Mouse (Mus musculus) intestine, postnatal 0 days (tissue): Measurements from ENCODE around the gene Pola2. TPM values are rescaled to one million over a fixed set of nuclear protein-coding genes. Genes with fewer than 3 reads are reported as not detected.

Experiments
- ATAC-seq: fragments of 200-750 bp; cut with Nextera tagmentation; 2 replicates; pipeline ENCODE4 v1.8.0; 2017; ENCODE audit warnings: mild to moderate bottlenecking, moderate TSS enrichment, moderate library complexity
- H3K27ac ChIP-seq: fragments of 300-500 bp; sonication (generic); 2 replicates; pipeline ENCODE4 v1.5.1; 2014; ENCODE audit warnings: mild to moderate bottlenecking, low read depth, low read length, moderate library complexity
- H3K27me3 ChIP-seq: fragments of 300-500 bp; sonication (generic); replicated peaks from 2 replicates; pipeline ENCODE4 v1.6.1; 2014; ENCODE audit warnings: low read length, mixed read lengths; ENCODE audit not compliant: control insufficient read depth, insufficient read depth
- H3K36me3 ChIP-seq: fragments of 300-500 bp; sonication (generic); 2 replicates; pipeline ENCODE4 v1.6.1; 2014; ENCODE audit warnings: mild to moderate bottlenecking, moderate library complexity; ENCODE audit not compliant: control insufficient read depth, insufficient read depth
- H3K4me1 ChIP-seq: fragments of 300-500 bp; sonication (generic); replicated peaks from 2 replicates; pipeline ENCODE4 v1.6.1; 2014; ENCODE audit warnings: antibody characterized with exemption, low read length, mixed read lengths; ENCODE audit not compliant: control insufficient read depth, insufficient read depth
- H3K4me2 ChIP-seq: fragments of 300-500 bp; sonication (generic); replicated peaks from 2 replicates; pipeline ENCODE4 v1.6.1; 2014; ENCODE audit warnings: low read depth, mild to moderate bottlenecking, moderate library complexity
- H3K4me3 ChIP-seq: fragments of 300-500 bp; sonication (generic); 2 replicates; pipeline ENCODE4 v1.5.1; 2014; ENCODE audit warnings: low read depth, low read length
- H3K9ac ChIP-seq: fragments of 300-500 bp; sonication (generic); 2 replicates; pipeline ENCODE4 v1.6.1; 2014; ENCODE audit warnings: mild to moderate bottlenecking, low read depth, low read length
- H3K9me3 ChIP-seq: fragments of 300-500 bp; sonication (generic); 2 replicates; pipeline ENCODE4 v1.6.1; 2016; ENCODE audit warnings: mixed run types; ENCODE audit not compliant: control insufficient read depth
- CTCF ChIP-seq: sonication (generic); IDR thresholded peaks from 2 replicates; pipeline ENCODE4 v1.5.1; 2016; ENCODE audit warnings: low read depth, mild to moderate bottlenecking, control low read depth, antibody characterized with exemption, moderate library complexity
- WGBS: fragments of 180-500 bp; shearing (Covaris S2); extraction: QIAGEN DNeasy Blood & Tissue Kit; methylation state at CpG from one replicate; pipeline ENCODE4 v1.1.7; 2014; 5-methylcytosine and 5-hydroxymethylcytosine counted together
- polyA plus RNA-seq: library from polyadenylated mRNA; unstranded; fragments of >200 nt; fragmentation: Nextera tagmentation; extraction: Ambion mirVana; gene quantifications from 2 replicates; pipeline ENCODE4 v1.2.1, GENCODE M21; 2015

Gene Pola2
- polyA plus RNA-seq, 1 experiment from 2014 or later, result 23.5 TPM

- Histone ChIP-seq H3K9me3 (no peaks in the 10 kb centered on the region), H3K4me1 (no peaks in the 10 kb centered on the region; the same call in 1 of the 2 replicates), H3K27ac (no peak overlapping the region), H3K4me3 (no peak overlapping the region), H3K9ac (no peak overlapping the region), H3K27me3 (no peaks in the 10 kb centered on the region), H3K4me2 (no peak overlapping the region), H3K36me3 (no peaks in the 10 kb centered on the region)
- no peak for TF ChIP-seq CTCF
- WGBS, result 74% methylated on average over 6 of the region's 6 CpGs
- ATAC-seq, result no peak
These were observed 35.9 kb downstream of the Pola2 start for GRCm38 (mm10) chr19:5928104-5928503.

GRCm38 (mm10) chr19:5927532-5927931, 36.5 kb downstream of the Pola2 start:
- ATAC-seq, result no peak
- 73% methylated on average over 8 of the region's 8 CpGs for WGBS
- Histone ChIP-seq H3K27me3 (no peaks in the 10 kb centered on the region), H3K9ac (no peak overlapping the region), H3K36me3 (no peaks in the 10 kb centered on the region), H3K4me3 (no peak overlapping the region), H3K4me2 (no peak overlapping the region), H3K4me1 (no peaks in the 10 kb centered on the region; the same call in 1 of the 2 replicates), H3K9me3 (no peaks in the 10 kb centered on the region), H3K27ac (no peak overlapping the region)
- no peak for TF ChIP-seq CTCF

GRCm38 (mm10) chr19:5927026-5927425, 37.0 kb downstream of the Pola2 start:
- Histone ChIP-seq H3K4me1 (no peaks in the 10 kb centered on the region; the same call in 1 of the 2 replicates), H3K27me3 (no peaks in the 10 kb centered on the region)
- ATAC-seq, result no peak

GRCm38 (mm10) chr19:5925311-5925855, 38.6 kb downstream of the Pola2 start:
- Histone ChIP-seq H3K4me1 (no peaks in the 10 kb centered on the region; the same call in 1 of the 2 replicates), H3K9ac (no peak overlapping the region), H3K27ac (no peak overlapping the region), H3K27me3 (no peaks in the 10 kb centered on the region), H3K36me3 (0 out of 2 replicates have a peak, but pooled peaks cover 6% of the 10 kb centered on the region), H3K4me2 (peak overlapping the region; percentile 92), H3K9me3 (no peaks in the 10 kb centered on the region), H3K4me3 (peak overlapping the region; percentile 67)
- 32% methylated on average over 11 of the region's 11 CpGs for WGBS
- no peak for TF ChIP-seq CTCF
- ATAC-seq, result no peak

More at GRCm38 (mm10) chr19:5927026-5927425, 37.0 kb downstream of the Pola2 start:
- WGBS, result 87% methylated on average over 11 of the region's 11 CpGs
- TF ChIP-seq CTCF, result no peak
- Histone ChIP-seq H3K9me3 (no peaks in the 10 kb centered on the region), H3K4me3 (no peak overlapping the region), H3K4me2 (no peak overlapping the region), H3K27ac (no peak overlapping the region), H3K9ac (no peak overlapping the region), H3K36me3 (no peaks in the 10 kb centered on the region)

- TF ChIP-seq CTCF, result no peak
- H3K4me1 ChIP-seq, result no peaks in the 10 kb centered on the region; the same call in 1 of the 2 replicates
- no peaks in the 10 kb centered on the region for H3K9me3 ChIP-seq
- ATAC-seq, result peak; percentile 90
- peak within 1 kb of the TSS; percentile 82 for H3K27ac ChIP-seq
- peak within 1 kb of the TSS; percentile 67 for H3K4me3 ChIP-seq
- no peaks in the 10 kb centered on the region for H3K27me3 ChIP-seq
- H3K36me3 ChIP-seq, result 0 out of 2 replicates have a peak, but pooled peaks cover 9% of the 10 kb centered on the region
- H3K4me2 ChIP-seq, result peak within 1 kb of the TSS; percentile 92
- H3K9ac ChIP-seq, result peak within 1 kb of the TSS; percentile 55
- WGBS, result under 1% methylated on average over 18 of the region's 18 CpGs
These were observed 39.3 kb downstream of the Pola2 start, which contains the start of gene Cdc42ep2 for GRCm38 (mm10) chr19:5924713-5925093. Gene Cdc42ep2, minus strand, starts transcription at chr19:5924816.

- peak; percentile 89 for TF ChIP-seq CTCF
- Histone ChIP-seq H3K27me3 (no peaks in the 10 kb centered on the region), H3K36me3 (peaks cover 11% of the 10 kb centered on the region; the same call in 1 of the 2 replicates), H3K27ac (peak overlapping the region; percentile 82), H3K4me1 (no peaks in the 10 kb centered on the region; the same call in 1 of the 2 replicates), H3K9ac (peak overlapping the region; percentile 55), H3K9me3 (no peaks in the 10 kb centered on the region), H3K4me2 (peak overlapping the region; percentile 92), H3K4me3 (peak overlapping the region; percentile 67)
- WGBS, result 0% methylated on average over 38 of the region's 38 CpGs
- ATAC-seq, result peak; percentile 57
These were observed 39.9 kb downstream of the Pola2 start for GRCm38 (mm10) chr19:5923990-5924712.
